Mouse (Mus musculus): Measurements from ENCODE around the gene Gp5.

The Gp5 gene

GRCm38 (mm10) chr16:30278406-30278805 is 32.2 kb downstream of the Gp5 start:
- no peak for DNase-seq (ENCODE audit: low spot score)

GRCm38 (mm10) chr16:30275558-30276340 is 34.8 kb downstream of the Gp5 start:
- no peak for DNase-seq (ENCODE audit: low spot score)

- no peak for DNase-seq (ENCODE audit: low spot score)
These were observed 37.5 kb downstream of the Gp5 start for GRCm38 (mm10) chr16:30273065-30273464.

GRCm38 (mm10) chr16:30271941-30272595 is 38.5 kb downstream of the Gp5 start:
- no peak for DNase-seq (ENCODE audit: low spot score)

GRCm38 (mm10) chr16:30271223-30271761 is 39.3 kb downstream of the Gp5 start:
- DNase-seq (ENCODE audit: low spot score) = no peak

GRCm38 (mm10) chr16:30267359-30267758 is 43.2 kb downstream of the Gp5 start, which contains the start of gene Cpn2:
Gene Cpn2, minus strand, starts transcription at chr16:30267499.
- DNase-seq (ENCODE audit: low spot score) = no peak

GRCm38 (mm10) chr16:30266561-30266960 is 44.0 kb downstream of the Gp5 start:
- no peak for DNase-seq (ENCODE audit: low spot score)

- no peak for DNase-seq (ENCODE audit: low spot score)
These were observed 45.0 kb downstream of the Gp5 start for GRCm38 (mm10) chr16:30265611-30266010.

GRCm38 (mm10) chr16:30263156-30263555 is 47.4 kb downstream of the Gp5 start:
- DNase-seq (ENCODE audit: low spot score) = peak; percentile 18

GRCm38 (mm10) chr16:30262664-30263063 is 47.9 kb downstream of the Gp5 start:
- DNase-seq (ENCODE audit: low spot score) = peak; percentile 91

GRCm38 (mm10) chr16:30262157-30262556 is 48.4 kb downstream of the Gp5 start:
- peak; percentile 18 for DNase-seq (ENCODE audit: low spot score)

GRCm38 (mm10) chr16:30261341-30261740 is 49.2 kb downstream of the Gp5 start:
- DNase-seq (ENCODE audit: low spot score) = peak; percentile 78

- peak; percentile 42 for DNase-seq (ENCODE audit: low spot score)
These were observed 50.5 kb downstream of the Gp5 start for GRCm38 (mm10) chr16:30260012-30260635.

- peak; percentile 92 for DNase-seq (ENCODE audit: low spot score)
These were observed 51.1 kb downstream of the Gp5 start for GRCm38 (mm10) chr16:30259444-30259843.

GRCm38 (mm10) chr16:30258441-30258840 is 52.1 kb downstream of the Gp5 start:
- DNase-seq (ENCODE audit: low spot score) = no peak

- no peak for DNase-seq (ENCODE audit: low spot score)
These were observed 52.9 kb downstream of the Gp5 start for GRCm38 (mm10) chr16:30257718-30258117.
